Mouse (Mus musculus): ENCODE measurements around the gene Ldah.

Gene Ldah

DNA sequence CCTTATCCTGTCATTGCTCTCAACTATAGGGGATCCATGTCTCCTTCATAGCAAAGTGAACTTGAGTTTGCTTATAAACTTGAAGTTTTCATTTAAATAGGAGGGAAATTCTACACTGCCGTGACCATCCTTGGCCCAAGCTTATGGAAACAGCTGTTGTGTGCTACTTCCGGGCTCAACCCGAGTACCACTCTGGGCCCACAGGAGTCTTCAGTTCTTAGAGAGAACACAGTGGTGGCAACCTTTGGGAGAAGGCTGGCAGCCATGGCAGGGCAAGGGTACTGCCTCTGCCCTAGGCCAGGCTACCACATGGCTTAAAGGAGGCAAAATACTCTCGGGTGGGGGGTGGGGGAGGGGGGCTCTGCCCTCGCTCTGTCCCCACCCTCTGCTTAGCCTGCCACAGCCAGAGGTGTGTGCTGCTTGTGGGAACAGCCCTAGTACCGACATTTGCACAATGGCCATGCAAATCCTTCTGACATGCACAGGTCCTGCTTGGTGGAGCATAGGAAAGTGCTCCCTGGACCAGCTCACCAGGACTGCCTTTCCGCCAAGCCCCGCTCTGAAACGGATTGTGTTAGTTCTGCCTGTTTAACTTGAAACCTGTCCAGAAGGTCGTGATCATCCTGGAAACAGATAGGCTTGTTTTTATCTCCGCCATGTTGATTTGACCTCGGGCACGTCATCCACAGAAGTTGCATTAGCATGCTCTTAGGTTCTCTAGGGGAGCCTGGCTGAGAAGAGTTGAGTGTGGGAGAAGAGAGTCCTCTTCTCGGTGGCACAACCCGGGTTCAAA is 73.5 kb downstream of the Ldah start:
- DNase-seq (ENCODE audit: low spot score in 2 of 2) = no peak

DNA sequence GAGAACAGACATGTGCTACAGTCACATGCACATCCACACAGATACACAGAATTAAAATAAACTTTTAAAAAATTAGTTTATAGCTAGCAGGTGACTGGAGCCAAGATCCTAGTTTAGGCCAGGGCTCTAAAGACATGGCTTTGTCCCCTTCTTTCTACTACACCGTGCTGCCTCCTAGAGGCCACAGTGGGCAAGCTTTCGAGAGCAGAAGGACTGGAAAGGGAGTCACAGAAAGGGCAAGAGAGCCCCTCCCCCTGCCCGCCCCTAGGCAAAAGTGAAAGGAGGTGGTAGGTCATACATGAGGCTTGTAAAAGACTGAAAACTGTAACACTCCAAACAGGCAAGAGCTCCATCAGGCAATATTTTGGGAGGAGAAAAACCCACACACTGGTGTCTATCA is 80.1 kb downstream of the Ldah start:
- DNase-seq (ENCODE audit: low spot score in 2 of 2) = no peak

DNA sequence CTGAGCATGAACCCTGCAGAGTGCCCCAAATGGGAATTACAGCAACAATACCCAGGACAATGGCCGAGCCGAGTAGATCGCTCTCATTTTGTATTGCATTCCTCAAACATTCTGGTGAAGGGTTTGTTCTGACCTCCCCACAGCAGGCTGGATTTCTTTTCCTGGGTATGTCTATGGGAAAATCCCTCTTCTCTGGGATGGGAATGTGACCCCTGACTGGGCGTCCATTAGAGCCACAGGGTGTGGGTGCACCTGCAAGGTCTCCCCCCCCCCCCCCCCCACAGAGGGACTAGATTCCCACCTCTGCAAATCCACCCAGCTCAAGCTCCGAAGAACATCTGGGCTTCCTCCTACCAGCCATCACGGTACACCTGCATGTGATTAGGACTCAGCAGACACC is 81.2 kb downstream of the Ldah start:
- no peak for DNase-seq (ENCODE audit: low spot score in 2 of 2)

DNA sequence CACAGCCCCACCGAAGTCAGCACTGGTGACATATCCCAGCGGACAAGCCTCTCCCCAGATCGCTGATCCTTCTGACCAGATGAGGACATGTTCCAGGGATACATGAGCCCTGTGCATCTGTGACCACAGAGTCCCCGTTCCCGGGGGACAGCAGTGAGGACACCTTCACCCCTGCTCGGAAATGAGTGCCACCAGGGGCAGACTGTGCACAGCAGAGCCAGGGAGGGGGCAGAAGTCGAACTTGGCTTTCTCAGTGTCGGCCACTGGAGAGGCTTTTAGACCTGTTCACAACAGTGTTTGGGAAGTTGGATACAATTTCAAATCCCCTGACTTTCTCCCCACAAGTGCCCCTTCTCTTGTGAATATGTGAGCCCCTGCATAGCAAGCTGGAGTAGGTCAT is 81.6 kb downstream of the Ldah start:
- DNase-seq (ENCODE audit: low spot score in 2 of 2) = no peak

DNA sequence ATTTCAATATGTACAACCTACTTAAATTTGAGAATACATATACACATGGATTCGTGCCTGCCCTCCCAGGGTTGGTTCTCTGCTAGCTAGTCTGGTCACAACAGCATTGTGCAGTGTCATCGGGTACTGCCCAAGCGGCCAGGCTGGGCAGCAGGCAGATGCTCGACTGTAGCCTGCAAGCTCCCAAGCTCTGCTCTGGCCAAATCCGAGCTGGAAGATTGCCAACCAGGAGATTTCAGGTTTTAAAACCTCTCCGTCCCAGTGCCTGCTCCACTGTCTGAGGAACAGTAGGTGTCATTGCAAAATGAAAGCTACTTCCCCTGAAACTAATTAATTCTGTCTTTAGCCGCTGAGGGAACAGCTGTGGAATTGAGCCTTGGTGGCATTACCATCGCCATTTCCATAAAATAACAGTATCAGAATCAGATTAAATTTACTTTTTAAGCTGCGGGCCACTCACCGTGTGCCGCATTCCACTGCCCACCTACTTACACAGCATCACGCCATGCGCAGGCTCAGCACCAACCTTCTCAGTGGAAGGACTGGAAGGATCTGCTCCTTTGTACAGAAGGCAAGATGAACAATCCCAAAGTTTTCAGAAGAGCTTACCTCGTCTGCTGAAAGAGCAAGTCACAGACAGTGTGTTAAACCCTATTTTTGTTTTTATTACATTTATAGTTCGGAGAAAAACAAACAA is 83.4 kb downstream of the Ldah start:
- DNase-seq (ENCODE audit: low spot score in 2 of 2) = no peak

DNA sequence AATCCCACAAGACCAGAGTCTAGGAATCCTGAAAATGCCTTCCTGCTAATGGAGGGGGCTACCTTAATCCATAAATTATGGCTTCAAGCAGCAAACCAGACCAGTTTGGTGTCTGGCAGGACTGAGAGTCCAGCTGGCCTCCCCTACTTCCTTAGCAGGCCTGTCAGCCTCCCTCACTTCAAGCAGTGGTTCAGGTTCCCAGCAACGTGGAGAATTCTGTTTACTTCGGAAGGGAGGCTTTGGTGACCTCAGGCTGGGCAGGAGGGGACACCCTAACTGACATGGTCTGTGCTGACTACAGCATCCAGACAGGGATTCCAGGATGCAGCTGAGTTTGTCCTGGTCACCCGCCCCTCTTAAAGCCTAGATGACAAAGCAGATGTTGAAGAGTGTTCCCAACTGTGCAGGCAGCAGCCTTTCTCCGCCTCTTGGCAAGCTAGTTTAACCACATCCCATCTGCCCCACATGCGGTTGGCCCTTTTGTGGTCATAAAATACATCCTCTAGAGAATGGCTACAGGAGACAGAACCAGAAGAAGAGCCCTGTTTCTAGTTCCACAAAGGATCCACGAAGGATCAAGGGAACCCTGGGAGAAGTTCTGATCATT is 87.5 kb downstream of the Ldah start:
- DNase-seq (ENCODE audit: low spot score in 2 of 2) = no peak

DNA sequence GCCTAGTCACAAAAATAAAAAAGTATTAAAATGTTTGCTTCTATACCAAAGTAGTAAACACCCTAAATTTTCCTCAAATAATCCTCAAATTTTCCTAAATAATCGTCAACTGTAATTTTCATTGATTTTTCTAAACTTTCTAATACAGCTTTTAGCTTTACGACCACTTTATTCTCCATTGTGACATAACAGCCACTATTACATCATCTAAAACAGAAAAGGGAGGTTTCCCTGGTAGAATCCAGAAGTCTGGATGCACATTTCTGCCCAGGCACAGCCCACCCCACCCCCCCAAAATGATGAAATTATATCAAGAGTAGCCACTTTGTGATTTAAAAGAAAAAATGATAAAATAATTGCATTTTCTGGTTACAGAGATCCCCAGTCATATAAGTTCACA is 88.2 kb downstream of the Ldah start:
- DNase-seq (ENCODE audit: low spot score in 2 of 2) = no peak

DNA sequence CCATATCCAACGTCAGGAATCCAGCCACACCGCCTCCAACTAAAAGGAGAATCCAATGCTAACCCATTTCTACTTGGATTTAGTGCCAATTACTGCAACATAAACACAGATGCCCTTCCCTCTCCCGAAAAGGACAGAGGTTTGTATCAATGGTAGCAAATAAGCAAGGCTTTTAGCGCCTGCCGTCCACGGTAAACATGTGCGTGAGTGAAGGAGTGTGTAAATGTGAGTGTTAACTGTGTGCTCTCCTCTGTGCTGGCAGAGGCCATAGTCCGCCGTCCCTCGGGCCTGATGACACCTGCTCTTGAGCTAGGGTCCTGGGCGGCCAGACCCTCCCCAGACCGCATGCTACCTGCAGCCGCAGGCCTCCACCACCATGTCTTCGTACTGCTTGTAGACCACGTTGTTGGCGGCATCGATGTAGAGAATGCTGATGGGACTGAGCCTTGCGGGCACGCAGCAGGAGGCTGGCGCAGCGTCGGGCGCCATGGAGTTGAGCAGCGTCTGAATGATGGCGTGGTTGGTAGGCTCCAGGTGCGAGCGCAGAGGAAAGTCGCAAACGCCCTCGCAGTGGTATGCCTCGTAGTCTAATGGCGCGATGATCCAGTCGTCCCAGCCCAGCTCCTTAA is 89.8 kb downstream of the Ldah start:
- DNase-seq (ENCODE audit: low spot score in 2 of 2) = no peak

DNA sequence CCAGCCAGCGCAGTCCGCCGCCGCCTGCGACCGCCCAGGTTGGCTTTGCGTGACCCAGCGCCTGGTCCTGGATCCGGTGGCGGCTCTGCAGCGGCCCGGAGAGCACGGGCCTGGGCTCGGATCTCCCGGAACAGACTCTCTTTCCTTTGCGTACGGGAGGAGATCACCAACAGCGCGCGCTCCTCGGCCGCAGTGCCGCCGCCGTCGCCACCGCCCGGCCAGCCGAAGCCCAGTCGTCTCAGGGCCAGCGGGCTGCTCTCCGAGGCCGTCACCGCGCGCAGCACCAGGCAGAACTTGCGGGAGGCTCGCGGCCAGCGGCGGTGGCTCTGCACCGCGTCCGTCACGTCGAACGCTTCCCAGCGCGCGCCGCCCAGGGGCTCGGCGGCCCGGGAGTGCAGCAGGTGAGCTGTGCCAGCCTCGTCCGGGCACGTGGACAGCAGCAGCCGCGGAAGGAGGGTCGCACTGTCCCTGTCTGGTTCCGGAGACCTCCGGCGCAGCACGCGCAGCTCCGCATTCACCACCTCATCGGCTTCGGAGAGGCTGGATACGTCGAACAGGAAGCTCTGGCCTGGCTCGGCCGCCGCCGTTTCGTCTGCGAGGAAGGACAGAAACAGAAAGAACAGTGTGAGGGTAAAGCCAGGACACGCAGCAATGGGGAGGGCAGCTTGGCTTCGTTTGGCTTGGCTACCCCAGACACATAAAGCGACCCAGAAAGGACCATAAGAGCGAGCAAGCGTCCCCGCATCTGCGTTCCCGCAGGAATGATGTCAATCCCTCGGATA is 90.6 kb downstream of the Ldah start:
- no peak for DNase-seq (ENCODE audit: low spot score in 2 of 2)

DNA sequence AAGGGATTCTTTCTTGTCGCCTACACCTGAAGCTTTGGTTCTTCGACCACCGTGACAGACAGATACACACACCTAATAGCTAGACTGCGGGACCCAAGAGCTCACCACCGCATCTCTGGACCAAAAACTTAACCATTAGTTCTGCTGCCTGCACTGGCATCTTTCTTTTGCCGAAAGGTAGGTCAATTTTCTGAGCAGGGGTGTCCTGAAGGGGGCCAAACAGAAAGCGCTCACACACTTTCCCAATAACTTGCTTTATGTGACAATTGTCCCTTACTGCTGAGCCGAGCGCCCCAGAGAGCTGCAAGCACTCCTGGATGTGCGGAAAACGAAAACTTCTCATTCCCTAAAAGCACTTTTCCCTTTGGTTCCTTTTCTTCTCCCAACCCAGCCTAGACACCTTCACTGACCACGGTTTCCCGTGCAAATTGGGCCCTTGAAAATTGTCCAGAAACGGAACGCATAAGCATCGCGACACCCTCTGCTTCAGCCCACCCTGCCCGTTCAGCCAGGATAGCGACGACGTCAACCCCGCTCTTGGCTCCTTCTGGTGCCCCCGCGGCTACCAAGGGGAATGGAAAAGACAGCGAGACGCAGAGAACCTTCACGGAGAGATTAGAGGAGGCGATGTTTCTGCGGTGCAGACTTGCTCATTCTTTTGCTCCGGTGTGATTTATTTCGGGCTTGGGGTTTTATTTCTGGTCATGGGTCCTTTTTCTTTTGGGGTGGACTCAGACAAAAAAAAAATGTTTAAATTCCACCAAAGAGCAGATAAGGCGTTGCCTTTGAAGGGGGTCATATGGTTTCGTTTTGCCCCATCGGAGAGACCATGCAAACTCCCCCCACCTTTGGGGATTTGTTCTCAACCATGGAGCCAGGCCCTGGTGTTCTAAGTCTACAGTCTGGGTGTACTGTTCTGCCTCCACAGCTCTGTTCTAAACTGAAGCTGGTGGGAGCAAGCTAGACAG is 91.5 kb downstream of the Ldah start:
- no peak for DNase-seq (ENCODE audit: low spot score in 2 of 2)

DNA sequence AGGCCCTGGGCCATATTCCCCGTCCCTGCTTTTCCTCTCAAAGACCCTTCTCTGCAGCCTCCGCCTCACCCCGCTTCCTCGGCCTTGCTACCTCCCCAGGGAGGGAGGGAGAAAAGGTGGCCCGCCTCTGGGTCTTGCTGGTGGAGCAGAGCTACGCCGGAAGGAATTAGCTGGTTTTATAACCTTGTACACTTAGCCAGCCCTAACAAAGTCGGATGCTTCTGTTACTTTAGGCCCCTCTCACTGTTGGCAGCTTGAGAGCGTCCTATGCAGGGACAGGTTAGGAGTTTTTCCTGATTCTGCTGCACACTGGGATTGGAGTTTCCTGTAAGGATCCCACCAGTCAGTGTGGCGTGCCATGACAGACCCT is 92.2 kb downstream of the Ldah start:
- no peak for DNase-seq (ENCODE audit: low spot score in 2 of 2)

DNA sequence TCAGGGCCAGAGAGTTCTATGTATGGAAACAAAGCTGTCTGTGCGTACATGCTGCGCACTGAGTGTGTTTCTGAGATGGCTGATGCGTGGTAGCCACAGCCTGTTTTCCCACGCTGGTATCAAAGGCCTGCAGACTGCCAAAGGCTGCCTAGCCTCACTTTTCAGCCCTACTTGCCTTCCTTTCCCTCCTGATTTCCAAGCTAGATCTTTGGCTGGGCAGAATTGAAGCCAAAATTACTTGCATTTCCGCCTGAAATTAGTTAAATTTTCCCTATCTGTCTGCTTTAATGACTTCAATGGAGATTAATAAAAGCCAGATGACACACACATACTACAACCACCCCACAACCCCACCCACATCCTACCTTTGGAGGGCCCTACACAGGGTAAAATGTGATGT is 92.6 kb downstream of the Ldah start:
- DNase-seq (ENCODE audit: low spot score in 2 of 2) = no peak

DNA sequence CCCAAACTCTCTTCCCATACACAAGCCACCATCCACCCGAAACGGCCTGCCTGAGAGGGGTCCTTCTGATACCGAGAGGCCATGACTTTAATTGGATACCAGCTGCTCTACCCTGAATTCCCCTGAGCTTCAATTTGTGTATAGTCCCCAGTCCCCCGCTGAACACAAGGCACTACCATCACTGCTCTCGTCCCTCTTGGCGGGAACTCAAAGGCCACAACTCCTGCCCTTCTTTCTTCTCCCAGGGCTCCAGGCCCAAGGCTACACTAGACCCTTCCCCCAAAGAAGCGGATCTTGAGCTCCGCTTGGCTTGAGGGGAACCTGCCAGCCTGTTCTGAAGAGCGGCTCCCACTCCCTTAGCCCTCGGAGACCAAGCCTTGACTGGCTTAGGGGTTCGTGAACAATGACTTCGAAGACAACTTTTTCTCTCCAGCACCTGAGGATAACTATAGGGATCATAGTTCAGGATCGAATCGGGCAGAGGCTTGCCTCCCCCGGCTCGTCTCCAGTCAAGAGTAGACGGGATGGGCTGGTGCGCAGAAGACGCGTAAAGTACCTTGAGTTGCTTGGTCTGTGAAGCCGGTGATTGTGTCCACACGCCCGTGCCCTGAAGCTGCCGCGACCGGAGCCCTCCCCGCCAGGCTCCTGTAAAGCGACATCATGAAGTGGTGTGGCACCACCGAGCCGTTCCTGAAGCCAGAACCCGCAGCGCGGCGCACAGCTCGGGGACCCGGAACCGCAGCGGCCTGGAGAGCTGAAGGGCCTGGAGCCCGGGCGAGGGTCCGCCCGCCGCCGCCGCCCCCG is 93.3 kb downstream of the Ldah start:
- DNase-seq (ENCODE audit: low spot score in 2 of 2) = no peak

DNA sequence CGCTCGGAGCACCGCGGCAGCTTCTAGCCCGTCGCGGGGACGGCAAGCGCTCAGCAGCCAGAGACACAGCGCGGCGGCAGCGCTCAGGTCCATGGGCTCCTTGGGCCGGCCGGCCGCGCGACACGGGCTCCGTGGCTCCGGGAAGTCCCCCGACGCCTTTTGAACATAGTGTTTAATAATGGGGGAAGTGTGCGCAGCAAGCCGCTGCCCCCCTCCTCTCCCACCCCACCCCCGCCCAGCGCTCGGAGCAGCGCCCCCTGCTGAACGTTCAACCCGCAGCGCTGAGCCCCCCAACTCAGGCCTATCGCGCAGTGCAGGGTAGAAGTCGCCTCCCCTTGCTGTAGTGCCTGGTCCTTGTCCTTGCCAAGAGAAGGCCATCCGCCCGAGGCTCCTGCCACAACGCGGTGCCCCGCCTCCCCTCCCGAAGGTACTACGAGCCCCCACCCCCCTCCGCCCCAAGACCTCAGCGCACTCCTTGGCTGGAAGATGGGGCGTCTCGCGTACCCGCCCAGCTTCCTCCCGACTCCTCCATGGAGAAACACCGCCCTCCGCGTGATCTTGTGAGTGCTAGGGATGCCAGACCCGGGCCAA is 94.0 kb downstream of the Ldah start, which contains the start of gene Gdf7:
Gdf7 (minus strand) TSS at position 114 of the 591 bp plus-strand sequence.
- DNase-seq (ENCODE audit: low spot score in 2 of 2) = no peak

DNA sequence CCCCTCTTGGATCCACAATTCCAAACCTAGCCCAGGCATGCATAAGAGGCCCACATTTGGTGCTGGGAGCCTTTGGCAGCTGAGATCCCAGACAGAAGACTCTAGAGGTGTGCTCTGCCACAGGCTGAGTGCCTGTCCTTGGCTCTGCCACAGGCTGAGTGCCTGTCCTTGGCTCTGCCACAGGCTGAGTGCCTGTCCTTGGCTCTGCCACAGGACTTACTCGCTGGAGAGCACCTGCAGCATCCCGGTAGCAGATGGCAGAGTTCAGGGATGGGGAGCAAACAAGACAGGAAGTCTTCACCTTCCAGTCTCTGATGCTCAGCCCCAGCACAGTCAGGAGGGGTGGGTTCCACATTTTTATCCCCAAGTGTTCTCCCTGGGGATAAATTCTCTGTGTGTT is 97.4 kb downstream of the Ldah start:
- DNase-seq (ENCODE audit: low spot score in 2 of 2) = no peak

DNA sequence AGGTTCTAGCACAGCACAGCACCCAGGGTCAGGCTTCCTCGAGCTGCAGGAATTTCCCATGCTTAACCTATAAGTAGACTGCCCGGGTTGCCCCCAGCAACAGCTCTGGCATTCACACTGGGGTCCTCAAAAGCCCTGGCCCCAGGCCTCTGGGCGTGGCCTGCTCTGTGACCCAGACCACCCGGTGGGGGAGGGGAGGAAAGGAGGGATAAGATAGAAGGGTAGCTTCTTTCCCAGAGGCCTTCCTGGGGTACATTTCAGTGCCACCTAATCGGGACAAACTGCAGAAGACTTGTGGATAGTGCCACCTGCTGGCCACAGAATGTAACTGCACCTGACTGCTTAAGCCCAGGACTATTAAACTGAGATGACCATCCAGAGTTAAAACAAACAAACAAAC is 98.5 kb downstream of the Ldah start:
- DNase-seq (ENCODE audit: low spot score in 2 of 2) = no peak

DNA sequence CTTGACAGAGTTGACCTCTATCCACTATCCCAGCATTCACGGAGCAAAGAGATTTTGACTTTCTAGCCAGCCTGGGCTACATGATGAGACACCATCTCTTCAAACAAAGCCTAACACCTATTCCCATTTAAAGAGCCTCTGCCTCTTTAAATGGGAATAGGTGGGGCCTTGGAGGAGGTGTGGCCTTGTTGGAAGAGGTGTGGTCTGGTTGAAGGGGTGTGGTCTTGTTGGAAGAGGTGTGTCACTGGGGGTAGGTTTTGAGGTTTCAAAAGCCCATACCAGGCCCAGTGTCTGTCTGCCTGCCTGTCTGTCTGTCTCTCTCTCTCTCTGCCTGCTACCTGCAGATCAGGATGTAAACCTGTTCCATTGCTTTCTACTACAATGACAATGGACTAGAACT is 99.0 kb downstream of the Ldah start:
- no peak for DNase-seq (ENCODE audit: low spot score in 2 of 2)

DNA sequence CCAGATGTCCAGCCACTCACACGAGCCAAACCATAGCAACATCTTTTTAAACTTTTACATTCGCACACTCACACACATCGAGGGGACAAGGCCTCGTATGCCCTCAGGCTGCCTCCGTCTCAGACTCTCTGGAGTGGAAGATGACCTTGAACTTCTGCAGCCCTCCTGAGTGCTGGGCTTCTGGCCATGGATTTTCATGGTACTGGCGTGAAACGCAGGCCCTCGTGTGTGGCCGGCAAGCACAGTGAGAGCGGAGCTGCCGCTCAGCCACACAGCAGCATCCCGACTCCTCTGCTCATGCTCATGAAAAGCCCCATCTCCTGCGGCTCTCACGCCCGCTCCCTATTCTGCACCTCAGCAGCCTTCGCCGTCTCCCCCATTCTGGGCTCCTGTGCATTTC is 103.1 kb downstream of the Ldah start:
- no peak for DNase-seq (ENCODE audit: low spot score in 2 of 2)

DNA sequence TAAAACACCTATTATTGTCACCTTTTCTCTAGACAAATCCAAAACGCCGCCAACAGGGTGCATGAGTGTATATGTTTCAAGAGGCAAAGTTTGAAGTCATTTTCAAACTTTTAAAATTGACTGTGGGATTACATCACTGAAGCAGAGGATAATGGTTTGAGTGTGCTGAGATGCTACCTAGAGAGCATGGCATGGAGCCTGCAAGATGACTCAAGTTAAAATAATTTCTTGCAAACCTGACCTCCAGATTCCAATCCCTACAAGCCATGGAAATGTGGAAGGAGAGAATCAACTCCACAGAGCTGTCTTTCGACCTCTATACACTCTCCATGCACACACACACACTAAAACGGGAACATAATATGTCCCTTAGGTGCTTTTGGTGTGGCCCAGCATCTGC is 104.4 kb downstream of the Ldah start:
- no peak for DNase-seq (ENCODE audit: low spot score in 2 of 2)

All from frontal cortex, postnatal 14 days (tissue).